ENCODE assay signal across 8 mouse cellular contexts in genomic region chr8:64849091-64849896, GRCm38 (mm10). TPM values are rescaled to one million over a fixed set of nuclear protein-coding genes. Genes with fewer than 3 reads are reported as not detected.
DNase-seq lines count a peak whose midpoint lies in the region; ATAC-seq and TF ChIP-seq lines count a peak whose summit lies in the region.

No protein-coding gene starts in this region.

- no peaks in the 10 kb centered on the region for H3K9me3 ChIP-seq in kidney, embryonic 14.5 days (ENCODE audit: control insufficient read depth, low read length)
- H3K9me3 ChIP-seq in heart, embryonic 16.5 days (replicated peaks; ENCODE audit: control insufficient read depth, low read length): no peaks in the 10 kb centered on the region
- H3K9me3 ChIP-seq in liver, embryonic 14.5 days (ENCODE audit: control insufficient read depth, low read length): no peaks in the 10 kb centered on the region

- ATAC-seq in kidney, embryonic 14.5 days (ENCODE audit: low FRiP score, low TSS enrichment): peak; percentile 88
- ATAC-seq in CD4-positive, CD25-positive, alpha-beta regulatory T cell, adult 4 months: peak; percentile 5
- peak; percentile 81 for ATAC-seq in heart, embryonic 16.5 days (replicated peaks; ENCODE audit: extremely low read depth, insufficient read depth, low FRiP score)
- ATAC-seq in liver, embryonic 14.5 days (ENCODE audit: insufficient read depth): peak; percentile 74

- under 1% methylated on average over 55 of the region's 100 CpGs for WGBS in kidney, embryonic 14.5 days
- WGBS in heart, embryonic 16.5 days: under 1% methylated on average over 64 of the region's 100 CpGs
- WGBS in liver, embryonic 14.5 days (ENCODE audit: insufficient replicate concordance): under 1% methylated on average over 97 of the region's 100 CpGs

- no peak for DNase-seq in kidney, adult 9 months
- DNase-seq in cerebellum, adult 9-10 months: peak; percentile 50
- DNase-seq in liver, embryonic 14.5 days (ENCODE audit: low read depth in 3 of 3, low spot score in 3 of 3): no peak
- peak; percentile 62 for DNase-seq in right cerebral cortex, postnatal 4 days
- no peak for DNase-seq in adrenal gland, adult 8-10 months

- no peak for TF ChIP-seq EP300 in liver, embryonic 14.5 days (IDR thresholded peaks at IDR 0.05; ENCODE audit: low read depth)

- H3K36me3 ChIP-seq in kidney, embryonic 14.5 days (ENCODE audit: control insufficient read depth, insufficient read depth, low read length): no peaks in the 10 kb centered on the region
- H3K36me3 ChIP-seq in heart, embryonic 16.5 days (ENCODE audit: control insufficient read depth, insufficient read depth): no peaks in the 10 kb centered on the region
- H3K36me3 ChIP-seq in liver, embryonic 14.5 days (replicated peaks; ENCODE audit: control insufficient read depth, insufficient read depth, low read depth): no peaks in the 10 kb centered on the region

- H3K9ac ChIP-seq in kidney, embryonic 14.5 days (ENCODE audit: low read depth, low read length): peak overlapping the region; percentile 87
- H3K9ac ChIP-seq in heart, embryonic 16.5 days (ENCODE audit: low read length): peak overlapping the region; percentile 89
- H3K9ac ChIP-seq in liver, embryonic 14.5 days (replicated peaks): peak overlapping the region; percentile 31

- TF ChIP-seq CTCF in liver, embryonic 14.5 days (IDR thresholded peaks at IDR 0.05; ENCODE audit: low read depth): no peak

- peak overlapping the region; percentile 88 for H3K4me3 ChIP-seq in kidney, embryonic 14.5 days (ENCODE audit: low read length)
- H3K4me3 ChIP-seq in heart, embryonic 16.5 days (ENCODE audit: low read length): peak overlapping the region; percentile 89
- H3K4me3 ChIP-seq in liver, embryonic 14.5 days (ENCODE audit: insufficient read depth in 1 of 2, low read depth in 2 of 2, low read length in 2 of 2): peak overlapping the region; percentile 52 to 63

- H3K27ac ChIP-seq in kidney, embryonic 14.5 days (ENCODE audit: low read depth, low read length): no peak overlapping the region
- peak overlapping the region; percentile 72 for H3K27ac ChIP-seq in heart, embryonic 16.5 days (ENCODE audit: low read length)
- no peak overlapping the region for H3K27ac ChIP-seq in liver, embryonic 14.5 days

- H3K4me1 ChIP-seq in kidney, embryonic 14.5 days (ENCODE audit: control insufficient read depth, insufficient read depth, low read length): peaks cover 16% of the 10 kb centered on the region
- peaks cover 19% of the 10 kb centered on the region for H3K4me1 ChIP-seq in heart, embryonic 16.5 days (ENCODE audit: control insufficient read depth, insufficient read depth, low read length)
- peaks cover 0 to 13% of the 10 kb centered on the region in 2 experiments; a peak in 2 of 4 replicates for H3K4me1 ChIP-seq in liver, embryonic 14.5 days (replicated peaks; ENCODE audit: control insufficient read depth in 2 of 2, insufficient read depth in 2 of 2, low read length in 1 of 2)

- peak overlapping the region; percentile 89 for H3K4me2 ChIP-seq in kidney, embryonic 14.5 days (replicated peaks; ENCODE audit: low read depth, low read length)
- H3K4me2 ChIP-seq in heart, embryonic 16.5 days (ENCODE audit: low read depth, low read length): peak overlapping the region; percentile 97
- H3K4me2 ChIP-seq in liver, embryonic 14.5 days (ENCODE audit: low read depth): peak overlapping the region; percentile 81

- no peaks in the 10 kb centered on the region; the same call in 1 of the 2 replicates for H3K27me3 ChIP-seq in kidney, embryonic 14.5 days (ENCODE audit: control insufficient read depth, insufficient read depth, low read length)
- no peaks in the 10 kb centered on the region for H3K27me3 ChIP-seq in heart, embryonic 16.5 days (ENCODE audit: control insufficient read depth, insufficient read depth, low read length)
- peaks cover 15% of the 10 kb centered on the region for H3K27me3 ChIP-seq in liver, embryonic 14.5 days (ENCODE audit: control insufficient read depth, insufficient read depth, low read length)

RNA-seq across cellular contexts. Expression of gene Klhl2, which starts 0.5 kb away (rescaled TPM):
- polyA plus RNA-seq in kidney, embryonic 14.5 days (2014; fragmentation: Nextera tagmentation; extraction: Ambion mirVana): 10.8 and 15.5 TPM in 2 replicates
- polyA plus RNA-seq in CD4-positive, CD25-positive, alpha-beta regulatory T cell, adult 4 months (2017; shearing (Covaris generic)): 1 to 10 TPM; 3.9 to 9.9 TPM
- 3.6 and 7.5 TPM in 2 replicates for polyA plus RNA-seq in heart, embryonic 16.5 days (2015; fragmentation: Nextera tagmentation; extraction: Ambion mirVana)
- 2.5 and 3.4 TPM in 2 replicates for polyA plus RNA-seq in liver, embryonic 14.5 days (2012; rRNA removed)
- 2.7 and 3.1 TPM in 2 replicates for polyA plus RNA-seq in liver, embryonic 14.5 days (2014; fragmentation: Nextera tagmentation; extraction: Ambion mirVana)
- 10 to 100 TPM; 49.6 to 81.4 (median 58.7) TPM for total RNA-seq in adrenal gland, adult 8-10 months (2022)

Comparison
In these comparisons a context has a peak if more than half of its experiments do, and no peak if none do; other contexts are left out.
1. ATAC-seq: peak in every context shown above with its lines; median percentile 88 in kidney, embryonic 14.5 days; 81 in heart, embryonic 16.5 days; 74 in liver, embryonic 14.5 days; 5 in CD4-positive, CD25-positive, alpha-beta regulatory T cell, adult 4 months.
2. H3K9ac ChIP-seq: peak in every context shown above with its lines; median percentile 89 in heart, embryonic 16.5 days; 87 in kidney, embryonic 14.5 days; 31 in liver, embryonic 14.5 days.
3. DNase-seq: peak in cerebellum, adult 9-10 months (single experiment) and right cerebral cortex, postnatal 4 days (single experiment); none in kidney, adult 9 months (single experiment), liver, embryonic 14.5 days (0 of 3) and adrenal gland, adult 8-10 months (single experiment).
4. Peak in every context shown above with its lines, with median percentiles within 50 percentile points of each other: H3K4me2 ChIP-seq and H3K4me3 ChIP-seq.